Mouse (Mus musculus): ENCODE measurements around the gene Htr2a.

- TF ChIP-seq CTCF (IDR thresholded peaks at IDR 0.05; ENCODE audit: low read depth): no peak
- TF ChIP-seq EP300 (IDR thresholded peaks at IDR 0.05; ENCODE audit: low read depth): no peak
Measured at GRCm38 (mm10) chr14:74699241-74699640, 58.6 kb downstream of the Htr2a start.

Data from heart, postnatal 0 days (tissue).